Mouse (Mus musculus) lung, embryonic 14.5 days (tissue): ENCODE data around the gene Ccdc7a. TPM values are rescaled to one million over a fixed set of nuclear protein-coding genes. Genes with fewer than 3 reads are reported as not detected.
A peak's percentile ranks its signal among the peaks of the same experiment; 100 is the strongest.

ENCODE experiments used
- ATAC-seq: fragments of 200-750 bp; cut with Nextera tagmentation; 2 replicates; pipeline ENCODE4 v1.8.0; 2017; ENCODE audit warnings: mild to moderate bottlenecking, moderate TSS enrichment, moderate library complexity; ENCODE audit not compliant: insufficient read depth
- DNase-seq: peaks from one replicate; pipeline ENCODE4 v3.0.0-alpha.2; 2015
- H3K27ac ChIP-seq: fragments of 300-500 bp; sonication (generic); 2 replicates; pipeline ENCODE4 v1.5.1; 2014; ENCODE audit warnings: low read depth, mild to moderate bottlenecking, moderate library complexity
- H3K27me3 ChIP-seq: fragments of 300-500 bp; sonication (generic); 2 replicates; pipeline ENCODE4 v1.6.1; 2014; ENCODE audit warnings: low read length, control low read depth; ENCODE audit not compliant: insufficient read depth
- H3K36me3 ChIP-seq: fragments of 300-500 bp; sonication (generic); 2 replicates; pipeline ENCODE4 v1.6.1; 2014; ENCODE audit warnings: control low read depth; ENCODE audit not compliant: insufficient read depth
- H3K4me1 ChIP-seq: fragments of 300-500 bp; sonication (generic); 2 replicates; pipeline ENCODE4 v1.6.1; 2014; ENCODE audit warnings: antibody characterized with exemption, control low read depth; ENCODE audit not compliant: insufficient read depth
- H3K4me2 ChIP-seq: fragments of 300-500 bp; sonication (generic); 2 replicates; pipeline ENCODE4 v1.6.1; 2014; ENCODE audit warnings: mild to moderate bottlenecking
- H3K4me3 ChIP-seq: fragments of 300-500 bp; sonication (generic); 2 replicates; pipeline ENCODE4 v1.5.1; 2014; ENCODE audit warnings: low read depth, low read length
- H3K9ac ChIP-seq: fragments of 300-500 bp; sonication (generic); 2 replicates; pipeline ENCODE4 v1.6.1; 2014
- H3K9me3 ChIP-seq: fragments of 300-500 bp; sonication (generic); 2 replicates; pipeline ENCODE4 v1.6.1; 2016; ENCODE audit warnings: low read depth, low read length, control low read depth
- CTCF ChIP-seq: IDR thresholded peaks from 2 replicates; pipeline ENCODE4 v1.5.1; 2016; ENCODE audit warnings: antibody characterized with exemption, low read depth
- WGBS: fragments of 180-500 bp; shearing (Covaris S2); extraction: QIAGEN DNeasy Blood & Tissue Kit; methylation state at CpG from one replicate; pipeline ENCODE4 v1.1.7; 2014; 5-methylcytosine and 5-hydroxymethylcytosine counted together
- polyA plus RNA-seq: library from polyadenylated mRNA; unstranded; fragments of >200 nt; fragmentation: Nextera tagmentation; extraction: Ambion mirVana; gene quantifications from 2 replicates; pipeline ENCODE4 v1.2.1, GENCODE M21; 2014

Gene Ccdc7a
- polyA plus RNA-seq, 1 experiment from 2014 or later = not detected

- ATAC-seq = 0 out of 2 replicates have a peak, but pooled peaks have one; percentile 24
- no peaks in the 10 kb centered on the region for H3K36me3 ChIP-seq
- no peaks in the 10 kb centered on the region for H3K9me3 ChIP-seq
- no peak overlapping the region for H3K27ac ChIP-seq
- no peak overlapping the region for H3K4me2 ChIP-seq
- TF ChIP-seq CTCF = no peak
- H3K27me3 ChIP-seq = no peaks in the 10 kb centered on the region
- H3K9ac ChIP-seq = no peak overlapping the region
- no peak overlapping the region for H3K4me3 ChIP-seq
- no peaks in the 10 kb centered on the region for H3K4me1 ChIP-seq
- peak; percentile 40 for DNase-seq
- WGBS = 41% methylated on average over 5 of the region's 5 CpGs
Measured at GRCm38 (mm10) chr8:128843749-128844148, 221.6 kb downstream of the Ccdc7a start.

- Histone ChIP-seq H3K4me1 (no peaks in the 10 kb centered on the region), H3K27me3 (no peaks in the 10 kb centered on the region), H3K9ac (no peak overlapping the region), H3K36me3 (no peaks in the 10 kb centered on the region), H3K4me2 (no peak overlapping the region), H3K9me3 (no peaks in the 10 kb centered on the region), H3K27ac (no peak overlapping the region), H3K4me3 (no peak overlapping the region)
- no peak for TF ChIP-seq CTCF
- DNase-seq (no peak), ATAC-seq (no peak)
- WGBS = 61% methylated on average over 4 of the region's 4 CpGs
Measured at GRCm38 (mm10) chr8:128812521-128812920, 252.8 kb downstream of the Ccdc7a start.

DNA sequence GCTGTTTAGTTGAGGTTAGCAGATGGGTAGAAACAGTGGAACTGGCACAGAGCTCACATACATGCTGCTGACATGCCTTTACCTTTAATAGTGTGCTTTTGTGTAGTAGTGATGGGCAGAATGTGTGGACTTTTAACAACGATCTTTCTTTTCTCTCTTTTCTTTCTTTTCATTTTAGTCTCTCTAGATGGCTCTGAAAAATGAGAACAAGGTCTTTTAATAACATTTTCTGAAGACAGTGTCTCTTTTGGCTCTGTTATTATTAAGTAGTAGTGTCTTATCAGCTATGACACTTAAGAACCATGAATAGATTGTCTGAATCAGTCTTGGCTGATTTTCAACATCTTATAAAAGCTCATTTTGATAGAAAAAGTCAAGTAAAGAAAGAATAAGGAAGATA lies 266.7 kb downstream of the Ccdc7a start, which contains the start of gene Gm3952:
Gene Gm3952 (minus strand): TSS at position 101 of the 400 bp plus-strand sequence.
- WGBS = 74% methylated on average over 1 of the region's 1 CpGs
- DNase-seq = no peak
- Histone ChIP-seq H3K4me2 (no peak within 1 kb of the TSS), H3K27ac (no peak within 1 kb of the TSS), H3K36me3 (no peaks in the 10 kb centered on the region), H3K4me1 (no peaks in the 10 kb centered on the region), H3K9me3 (no peaks in the 10 kb centered on the region), H3K4me3 (no peak within 1 kb of the TSS), H3K27me3 (no peaks in the 10 kb centered on the region), H3K9ac (no peak within 1 kb of the TSS)
- no peak for ATAC-seq
- TF ChIP-seq CTCF = no peak

DNA sequence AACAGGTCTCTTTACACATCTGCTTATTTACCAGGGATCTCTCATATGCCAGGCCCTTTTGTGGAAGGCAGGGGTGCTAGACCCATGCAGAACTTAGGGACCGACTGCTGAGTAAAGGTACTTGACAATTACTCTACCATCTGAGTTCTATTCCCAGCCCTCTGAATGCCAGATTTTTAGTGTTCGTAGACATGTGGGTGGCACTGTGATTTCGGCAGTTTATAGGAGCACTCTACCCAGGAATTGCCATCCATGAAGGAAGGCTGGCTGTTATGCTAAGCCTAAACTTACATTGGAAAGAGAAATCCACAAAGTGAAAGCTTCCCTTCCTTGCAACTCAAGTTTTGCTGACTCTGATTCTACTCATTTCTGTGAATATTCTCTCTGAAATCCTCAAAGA lies 329.6 kb downstream of the Ccdc7a start:
- no peaks in the 10 kb centered on the region for H3K9me3 ChIP-seq
- no peak overlapping the region for H3K27ac ChIP-seq
- peaks cover 64% of the 10 kb centered on the region for H3K36me3 ChIP-seq
- H3K4me2 ChIP-seq = no peak overlapping the region
- no peaks in the 10 kb centered on the region for H3K27me3 ChIP-seq
- DNase-seq (no peak), ATAC-seq (no peak)
- no peak for TF ChIP-seq CTCF
- WGBS = 93% methylated on average over 3 of the region's 3 CpGs
- no peaks in the 10 kb centered on the region for H3K4me1 ChIP-seq
- no peak overlapping the region for H3K4me3 ChIP-seq
- no peak overlapping the region for H3K9ac ChIP-seq

GRCm38 (mm10) chr8:128734118-128734517 lies 331.2 kb downstream of the Ccdc7a start:
- H3K27ac ChIP-seq = no peak overlapping the region
- H3K36me3 ChIP-seq = peaks cover 70% of the 10 kb centered on the region
- no peaks in the 10 kb centered on the region for H3K9me3 ChIP-seq
- no peak overlapping the region for H3K4me2 ChIP-seq
- H3K27me3 ChIP-seq = no peaks in the 10 kb centered on the region
- no peak for TF ChIP-seq CTCF
- no peaks in the 10 kb centered on the region for H3K4me1 ChIP-seq
- WGBS = 91% methylated on average over 3 of the region's 3 CpGs
- no peak for ATAC-seq
- H3K9ac ChIP-seq = no peak overlapping the region
- H3K4me3 ChIP-seq = no peak overlapping the region
- no peak for DNase-seq

- DNase-seq (no peak), ATAC-seq (no peak)
- Histone ChIP-seq H3K4me1 (no peaks in the 10 kb centered on the region), H3K27ac (no peak overlapping the region), H3K9ac (no peak overlapping the region), H3K27me3 (no peaks in the 10 kb centered on the region), H3K9me3 (no peaks in the 10 kb centered on the region), H3K4me2 (no peak overlapping the region), H3K4me3 (no peak overlapping the region), H3K36me3 (peaks cover 78% of the 10 kb centered on the region)
- no peak for TF ChIP-seq CTCF
- WGBS = 86% methylated on average over 2 of the region's 2 CpGs
Measured at GRCm38 (mm10) chr8:128732254-128732653, 333.1 kb downstream of the Ccdc7a start.

GRCm38 (mm10) chr8:128727213-128727612 lies 338.1 kb downstream of the Ccdc7a start:
- Histone ChIP-seq H3K9me3 (no peaks in the 10 kb centered on the region), H3K27me3 (no peaks in the 10 kb centered on the region), H3K27ac (no peak overlapping the region), H3K9ac (no peak overlapping the region), H3K4me2 (no peak overlapping the region), H3K36me3 (peaks cover 76% of the 10 kb centered on the region), H3K4me1 (no peaks in the 10 kb centered on the region), H3K4me3 (no peak overlapping the region)
- no peak for DNase-seq
- 85% methylated on average over 1 of the region's 1 CpGs for WGBS
- TF ChIP-seq CTCF = no peak
- ATAC-seq = no peak

DNA sequence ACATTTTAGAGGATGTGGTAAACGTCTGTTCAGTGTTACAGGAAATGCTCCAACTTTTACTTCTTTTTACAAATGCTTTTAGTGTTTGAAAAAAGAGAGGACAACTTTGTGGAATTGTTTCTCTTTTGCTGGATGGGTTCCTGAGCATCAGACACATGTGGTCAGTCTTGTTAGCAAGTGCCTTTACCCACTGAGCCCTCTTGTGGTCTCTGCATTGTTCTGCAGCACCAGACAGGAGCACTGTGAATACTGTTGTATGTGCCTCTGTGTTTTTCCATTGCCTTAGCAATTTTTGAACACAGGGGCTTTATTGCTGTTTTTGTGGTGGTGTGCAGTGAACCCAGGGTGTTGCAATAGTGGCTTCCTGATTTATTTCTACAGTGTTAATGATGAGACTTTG lies 340.5 kb downstream of the Ccdc7a start:
- Histone ChIP-seq H3K36me3 (peaks cover 74% of the 10 kb centered on the region), H3K27me3 (no peaks in the 10 kb centered on the region), H3K4me2 (no peak overlapping the region), H3K4me1 (no peaks in the 10 kb centered on the region), H3K9me3 (no peaks in the 10 kb centered on the region), H3K4me3 (no peak overlapping the region), H3K27ac (no peak overlapping the region), H3K9ac (no peak overlapping the region)
- 38% methylated on average over 1 of the region's 1 CpGs for WGBS
- DNase-seq (peak; percentile 75), ATAC-seq (peak; percentile 70)
- peak; percentile 67 for TF ChIP-seq CTCF
